Mouse (Mus musculus) heart, embryonic 16.5 days (tissue): Measurements from ENCODE around the gene Prdm10. TPM values are rescaled to one million over a fixed set of nuclear protein-coding genes. Genes with fewer than 3 reads are reported as not detected.

Source experiments
- ATAC-seq: fragments of 200-750 bp; cut with Nextera tagmentation; replicated peaks from 2 replicates; pipeline ENCODE4 v1.8.0; 2017; ENCODE audit warnings: moderate number of reproducible peaks; ENCODE audit not compliant: insufficient read depth, low FRiP score; ENCODE audit errors: extremely low read depth
- H3K27ac ChIP-seq: fragments of 300-500 bp; sonication (generic); 2 replicates; pipeline ENCODE4 v1.5.1; 2014; ENCODE audit warnings: mild to moderate bottlenecking, low read length, control low read depth, moderate library complexity
- H3K27me3 ChIP-seq: fragments of 300-500 bp; sonication (generic); 2 replicates; pipeline ENCODE4 v1.6.1; 2014; ENCODE audit warnings: low read length, mixed read lengths; ENCODE audit not compliant: control insufficient read depth, insufficient read depth
- H3K36me3 ChIP-seq: fragments of 300-500 bp; sonication (generic); 2 replicates; pipeline ENCODE4 v1.6.1; 2014; ENCODE audit not compliant: control insufficient read depth, insufficient read depth
- H3K4me1 ChIP-seq: fragments of 300-500 bp; sonication (generic); 2 replicates; pipeline ENCODE4 v1.6.1; 2014; ENCODE audit warnings: low read length, mixed read lengths; ENCODE audit not compliant: control insufficient read depth, insufficient read depth
- H3K4me2 ChIP-seq: fragments of 300-500 bp; sonication (generic); 2 replicates; pipeline ENCODE4 v1.6.1; 2014; ENCODE audit warnings: low read depth, mild to moderate bottlenecking, control low read depth, low read length
- H3K4me3 ChIP-seq: fragments of 300-500 bp; sonication (generic); 2 replicates; pipeline ENCODE4 v1.5.1; 2014; ENCODE audit warnings: mild to moderate bottlenecking, control low read depth, low read length
- H3K9ac ChIP-seq: fragments of 300-500 bp; sonication (generic); 2 replicates; pipeline ENCODE4 v1.6.1; 2014; ENCODE audit warnings: low read length, control low read depth
- H3K9me3 ChIP-seq: fragments of 300-500 bp; sonication (generic); replicated peaks from 2 replicates; pipeline ENCODE4 v1.6.1; 2016; ENCODE audit warnings: low read length; ENCODE audit not compliant: control insufficient read depth
- WGBS: fragments of 180-500 bp; shearing (Covaris S2); extraction: QIAGEN DNeasy Blood & Tissue Kit; methylation state at CpG from one replicate; pipeline ENCODE4 v1.1.7; 2014; 5-methylcytosine and 5-hydroxymethylcytosine counted together
- polyA plus RNA-seq: library from polyadenylated mRNA; unstranded; fragments of >200 nt; fragmentation: Nextera tagmentation; extraction: Ambion mirVana; gene quantifications from 2 replicates; pipeline ENCODE4 v1.2.1, GENCODE M21; 2015

Prdm10 gene
- polyA plus RNA-seq, 1 experiment from 2014 or later = 3.5 TPM

DNA sequence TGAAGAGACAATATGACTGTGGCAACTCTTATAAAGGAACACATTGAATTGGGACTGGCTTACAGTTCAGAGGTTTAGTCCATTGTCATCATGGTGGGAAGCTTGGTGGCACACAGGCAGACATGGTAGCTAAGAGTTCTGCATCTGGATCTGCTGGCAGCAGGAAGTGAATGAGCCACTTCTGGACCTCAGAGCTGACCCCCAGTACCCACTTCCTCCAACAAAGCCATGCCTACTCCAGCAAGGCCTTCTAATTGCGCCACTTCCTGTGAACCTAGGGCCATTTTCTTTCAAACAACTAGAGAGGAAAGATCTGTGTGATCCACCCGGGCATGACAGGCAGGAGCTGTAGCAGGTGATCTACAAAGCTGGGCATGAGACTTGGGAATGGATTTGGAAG is 72.4 kb downstream of the Prdm10 start:
- no peak overlapping the region for H3K4me3 ChIP-seq
- H3K27me3 ChIP-seq = no peaks in the 10 kb centered on the region
- H3K9me3 ChIP-seq = no peaks in the 10 kb centered on the region
- no peak overlapping the region for H3K27ac ChIP-seq
- 90% methylated on average over 2 of the region's 2 CpGs for WGBS
- no peak overlapping the region for H3K9ac ChIP-seq
- H3K36me3 ChIP-seq = 0 out of 2 replicates have a peak, but pooled peaks cover 3% of the 10 kb centered on the region
- no peak for ATAC-seq
- H3K4me2 ChIP-seq = no peak overlapping the region
- no peaks in the 10 kb centered on the region for H3K4me1 ChIP-seq

DNA sequence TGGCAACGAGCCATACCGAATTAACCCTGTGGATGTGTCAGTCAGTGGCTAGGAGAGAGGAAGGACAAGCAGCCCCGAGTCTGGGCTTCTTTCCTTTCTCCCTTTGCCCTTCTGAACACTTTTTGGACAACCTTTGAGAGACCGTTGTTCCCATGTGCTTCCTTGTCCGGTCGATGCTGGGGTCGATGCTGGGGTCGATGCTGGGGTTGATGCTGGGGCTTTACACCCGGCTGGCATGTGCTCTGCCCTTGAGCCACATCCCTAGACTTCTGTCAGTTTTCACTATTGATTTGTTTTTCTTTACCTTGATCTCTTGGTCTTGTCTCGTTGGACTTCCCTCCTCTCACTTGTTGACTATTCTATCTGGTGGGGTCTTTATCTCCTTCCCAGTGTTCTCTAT is 73.2 kb downstream of the Prdm10 start:
- no peaks in the 10 kb centered on the region for H3K9me3 ChIP-seq
- H3K4me2 ChIP-seq = no peak overlapping the region
- H3K4me3 ChIP-seq = no peak overlapping the region
- ATAC-seq = no peak
- no peak overlapping the region for H3K9ac ChIP-seq
- no peaks in the 10 kb centered on the region for H3K4me1 ChIP-seq
- H3K27me3 ChIP-seq = no peaks in the 10 kb centered on the region
- no peak overlapping the region for H3K27ac ChIP-seq
- 0 out of 2 replicates have a peak, but pooled peaks cover 3% of the 10 kb centered on the region for H3K36me3 ChIP-seq
- WGBS = 80% methylated on average over 10 of the region's 10 CpGs

GRCm38 (mm10) chr9:31354051-31354450 is 73.7 kb downstream of the Prdm10 start:
- Histone ChIP-seq H3K9ac (no peak overlapping the region), H3K27me3 (no peaks in the 10 kb centered on the region), H3K4me1 (no peaks in the 10 kb centered on the region), H3K27ac (no peak overlapping the region), H3K4me2 (no peak overlapping the region), H3K9me3 (no peaks in the 10 kb centered on the region), H3K36me3 (0 out of 2 replicates have a peak, but pooled peaks cover 6% of the 10 kb centered on the region), H3K4me3 (no peak overlapping the region)
- ATAC-seq = no peak
- 69% methylated on average over 7 of the region's 7 CpGs for WGBS

DNA sequence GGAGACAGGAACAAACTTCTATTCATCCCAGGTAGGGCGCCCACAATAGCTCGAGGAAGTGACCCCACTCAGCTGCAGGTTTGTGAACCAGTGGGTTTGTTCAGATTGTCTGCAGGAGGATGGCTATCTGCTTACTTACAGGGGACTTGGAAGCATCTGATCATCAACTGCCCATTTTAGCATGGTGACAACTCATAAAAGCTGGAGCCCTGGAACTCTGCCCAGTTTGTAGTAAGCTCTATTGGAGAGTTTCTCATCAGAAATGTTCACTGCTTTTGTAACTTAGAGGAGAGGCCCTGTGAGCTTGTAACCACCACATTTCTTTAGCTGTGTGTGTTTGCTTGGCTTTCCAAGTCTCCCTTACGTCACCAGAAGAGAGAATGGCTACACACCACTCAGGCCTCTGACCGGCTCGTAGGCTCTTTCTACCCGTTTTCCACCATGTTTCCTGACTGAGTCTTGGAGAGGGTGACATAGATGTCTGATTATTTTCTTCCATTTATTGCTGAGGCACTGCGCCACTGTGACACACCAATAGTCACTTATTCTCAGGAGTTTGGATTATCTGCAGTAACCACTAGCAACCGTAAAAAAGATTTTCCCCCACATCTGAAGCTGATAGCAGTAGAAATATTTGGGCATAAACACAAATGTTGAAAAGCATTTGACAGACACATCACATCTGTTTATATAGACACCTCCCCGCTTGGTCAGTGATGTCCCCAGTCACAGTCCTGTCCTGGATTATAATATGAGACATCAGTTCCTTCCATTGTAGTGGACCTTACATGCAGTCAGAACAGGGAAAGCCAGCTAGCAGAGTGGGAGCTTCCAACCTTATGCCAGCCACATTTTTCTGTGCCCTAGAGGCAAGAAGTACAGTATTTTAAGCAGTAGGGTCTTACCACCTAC is 83.6 kb downstream of the Prdm10 start:
- Histone ChIP-seq H3K36me3 (peaks cover 13% of the 10 kb centered on the region), H3K4me1 (0 out of 2 replicates have a peak, but pooled peaks cover 4% of the 10 kb centered on the region), H3K27me3 (no peaks in the 10 kb centered on the region), H3K9me3 (no peaks in the 10 kb centered on the region), H3K9ac (no peak overlapping the region), H3K4me2 (no peak overlapping the region), H3K27ac (peak overlapping the region; percentile 40; the same call in 1 of the 2 replicates), H3K4me3 (no peak overlapping the region)
- peak; percentile 41; the same call in 1 of the 2 replicates for ATAC-seq
- 66% methylated on average over 9 of the region's 9 CpGs for WGBS

DNA sequence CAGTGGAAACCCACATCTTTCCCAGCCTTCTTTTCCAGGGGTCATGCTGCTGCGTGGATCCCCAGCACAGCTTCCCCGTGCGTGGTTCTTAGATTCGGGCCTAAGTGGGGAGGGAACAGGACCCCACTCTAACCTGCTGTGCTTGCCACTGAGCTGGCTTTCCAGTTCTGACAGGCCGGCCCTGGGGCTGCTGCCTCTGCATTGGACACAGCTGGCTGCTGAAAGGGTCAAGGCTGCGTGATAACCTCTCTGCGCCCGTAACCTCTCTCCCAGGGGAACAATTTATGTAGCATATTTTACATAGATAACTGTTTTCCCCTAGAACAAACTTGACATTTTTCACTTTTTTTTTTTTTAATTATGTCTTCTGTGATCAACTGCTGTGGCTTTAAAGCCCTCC is 84.7 kb downstream of the Prdm10 start:
- Histone ChIP-seq H3K27me3 (no peaks in the 10 kb centered on the region), H3K4me2 (no peak overlapping the region), H3K36me3 (peaks cover 8% of the 10 kb centered on the region), H3K9me3 (no peaks in the 10 kb centered on the region), H3K27ac (no peak overlapping the region; the same call in 1 of the 2 replicates), H3K9ac (no peak overlapping the region), H3K4me1 (0 out of 2 replicates have a peak, but pooled peaks cover 4% of the 10 kb centered on the region), H3K4me3 (no peak overlapping the region)
- WGBS = 65% methylated on average over 8 of the region's 8 CpGs
- ATAC-seq = no peak

DNA sequence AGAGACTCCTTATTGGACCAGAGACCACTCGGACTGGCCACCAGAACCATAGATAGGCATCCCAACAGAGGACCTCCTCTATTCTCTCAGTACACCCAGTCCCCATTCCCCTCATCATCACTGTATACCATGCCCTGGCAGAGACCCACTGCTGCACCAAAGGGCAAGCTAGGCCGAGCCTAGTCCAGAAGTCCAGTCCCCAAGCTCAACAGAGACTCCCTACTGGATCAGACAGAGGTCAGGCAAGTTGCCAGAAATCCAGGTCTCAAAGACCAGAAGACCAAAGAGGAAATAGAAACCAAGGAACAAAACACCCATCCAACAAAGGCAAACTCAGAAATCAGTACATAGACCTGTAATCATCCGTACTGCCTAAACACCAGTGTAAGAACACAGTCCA is 91.4 kb downstream of the Prdm10 start:
- H3K4me1 ChIP-seq = no peaks in the 10 kb centered on the region
- WGBS = 92% methylated on average over 3 of the region's 3 CpGs
- H3K27me3 ChIP-seq = no peaks in the 10 kb centered on the region
- H3K9ac ChIP-seq = no peak overlapping the region
- H3K4me3 ChIP-seq = no peak overlapping the region
- no peak for ATAC-seq
- peaks cover 3% of the 10 kb centered on the region for H3K9me3 ChIP-seq
- H3K27ac ChIP-seq = no peak overlapping the region
- peaks cover 15% of the 10 kb centered on the region; the same call in 1 of the 2 replicates for H3K36me3 ChIP-seq
- H3K4me2 ChIP-seq = no peak overlapping the region

DNA sequence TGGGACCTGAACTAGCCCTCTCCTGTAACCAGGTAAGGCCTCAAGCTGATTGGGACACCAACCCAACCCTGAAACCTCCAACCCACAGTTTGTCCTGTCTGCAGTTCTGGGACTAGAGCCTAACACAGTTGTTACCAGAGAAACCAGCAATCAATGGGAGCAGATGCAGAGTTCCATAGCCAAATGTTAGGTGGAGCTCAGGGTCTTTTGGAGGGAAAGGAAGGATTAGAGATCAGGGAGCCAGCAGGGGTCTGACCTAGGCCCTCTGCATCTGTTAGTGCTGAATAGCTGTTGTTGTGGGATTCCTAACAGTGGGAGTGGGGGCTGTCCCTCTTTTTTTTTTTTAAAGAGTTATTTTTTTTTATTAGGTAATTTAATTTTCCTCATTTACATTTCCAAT is 96.3 kb downstream of the Prdm10 start:
- Histone ChIP-seq H3K9ac (no peak overlapping the region), H3K9me3 (peaks cover 3% of the 10 kb centered on the region), H3K4me1 (no peaks in the 10 kb centered on the region), H3K27me3 (no peaks in the 10 kb centered on the region), H3K4me3 (no peak overlapping the region), H3K36me3 (peaks cover 8% of the 10 kb centered on the region; the same call in 1 of the 2 replicates), H3K4me2 (no peak overlapping the region), H3K27ac (no peak overlapping the region)
- no peak for ATAC-seq

DNA sequence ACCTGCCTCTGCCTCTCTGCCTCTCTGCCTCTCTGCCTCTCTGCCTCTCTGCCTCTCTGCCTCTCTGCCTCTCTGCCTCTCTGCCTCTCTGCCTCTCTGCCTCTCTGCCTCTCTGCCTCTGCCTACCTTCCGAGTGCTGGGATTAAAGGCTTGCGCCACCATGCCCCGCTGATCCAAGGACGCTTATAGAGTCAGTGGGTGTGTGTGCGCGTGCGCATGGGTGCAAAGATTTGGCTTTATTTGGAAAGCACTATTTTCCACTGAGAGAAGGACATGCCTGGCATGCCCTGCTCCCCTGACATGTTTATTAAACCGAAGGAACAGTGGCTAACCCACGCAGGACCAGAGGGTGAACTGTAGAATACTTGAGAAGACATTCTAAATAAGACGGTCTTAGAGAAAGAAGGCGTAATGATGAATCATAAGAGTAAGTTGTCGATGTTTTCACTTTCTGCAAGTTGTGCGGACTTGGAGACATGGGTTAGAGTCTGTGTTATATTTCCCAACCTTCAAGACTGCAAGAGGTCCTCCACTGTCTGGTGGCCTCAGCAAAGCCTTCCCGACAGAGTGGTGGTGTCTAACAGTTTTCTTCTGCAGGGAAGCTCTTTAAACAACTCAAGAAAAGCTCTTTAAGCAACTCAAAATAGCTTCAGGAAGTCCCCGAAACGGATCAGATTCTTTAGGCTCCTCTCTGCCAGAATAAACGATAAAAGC is 104.6 kb downstream of the Prdm10 start:
- 76% methylated on average over 17 of the region's 17 CpGs for WGBS
- Histone ChIP-seq H3K9ac (no peak overlapping the region; the same call in 1 of the 2 replicates), H3K27ac (no peak overlapping the region), H3K4me1 (peaks cover 10% of the 10 kb centered on the region), H3K27me3 (no peaks in the 10 kb centered on the region), H3K4me2 (peak overlapping the region; percentile 89), H3K36me3 (no peaks in the 10 kb centered on the region; the same call in 1 of the 2 replicates), H3K9me3 (no peaks in the 10 kb centered on the region), H3K4me3 (peak overlapping the region; percentile 92; the same call in 1 of the 2 replicates)
- ATAC-seq = no peak

DNA sequence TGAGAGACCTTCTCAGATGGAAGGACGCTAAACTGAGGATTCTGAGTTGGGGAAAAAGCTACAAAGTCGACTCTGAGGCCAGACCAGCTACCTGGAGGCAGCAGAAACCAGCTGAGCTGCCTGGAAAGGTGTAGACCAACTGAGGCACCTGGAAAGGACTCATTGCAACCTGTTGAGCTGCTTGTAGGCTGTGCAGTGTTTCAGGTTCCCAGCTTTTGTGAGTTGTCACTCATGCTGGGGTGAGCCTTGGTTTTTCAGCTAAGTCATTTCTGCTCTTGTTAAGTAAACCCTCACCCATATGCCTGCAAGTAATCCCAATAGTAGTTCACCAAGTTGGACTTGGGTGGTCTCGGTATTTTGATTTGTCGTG is 105.1 kb downstream of the Prdm10 start:
- peak; percentile 13 for ATAC-seq
- peak overlapping the region; percentile 92 for H3K4me3 ChIP-seq

More for the DNA sequence above, 105.1 kb downstream of the Prdm10 start:
- Histone ChIP-seq H3K27me3 (no peaks in the 10 kb centered on the region), H3K4me2 (peak overlapping the region; percentile 89), H3K36me3 (no peaks in the 10 kb centered on the region; the same call in 1 of the 2 replicates), H3K9ac (peak overlapping the region; percentile 93), H3K9me3 (no peaks in the 10 kb centered on the region), H3K27ac (no peak overlapping the region), H3K4me1 (peaks cover 10% of the 10 kb centered on the region)
- 18% methylated on average over 4 of the region's 4 CpGs for WGBS
